Mouse (Mus musculus) testis, adult 2 months (tissue): ENCODE results near the gene Tex14.

Experiments used
- CTCF ChIP-seq: fragments of 200-500 bp; IDR thresholded peaks from 2 replicates; pipeline ENCODE4 v1.5.1; 2012; ENCODE audit warnings: low read depth, mild to moderate bottlenecking, inconsistent platforms, low read length, moderate library complexity; ENCODE audit not compliant: control insufficient read depth, insufficient read depth, insufficient replicate concordance
- POLR2A ChIP-seq: fragments of 200-500 bp; IDR thresholded peaks from 2 replicates; pipeline ENCODE4 v1.6.1; 2012; ENCODE audit warnings: low read depth, mild to moderate bottlenecking, inconsistent platforms, low read length, moderate library complexity; ENCODE audit not compliant: control insufficient read depth

- no peak for TF ChIP-seq CTCF
- no peak for TF ChIP-seq POLR2A
Observed at GRCm38 (mm10) chr11:87568255-87568953, 163.5 kb downstream of the Tex14 start, which contains the start of gene Sept4.
